Mouse (Mus musculus) testis, adult 2 months (tissue): Measurements from ENCODE around the gene Guca2a.

ENCODE experiments used
- CTCF ChIP-seq: fragments of 200-500 bp; IDR thresholded peaks from 2 replicates; pipeline ENCODE4 v1.5.1; 2012; ENCODE audit warnings: low read depth, mild to moderate bottlenecking, inconsistent platforms, low read length, moderate library complexity; ENCODE audit not compliant: control insufficient read depth, insufficient read depth, insufficient replicate concordance
- POLR2A ChIP-seq: fragments of 200-500 bp; IDR thresholded peaks from 2 replicates; pipeline ENCODE4 v1.6.1; 2012; ENCODE audit warnings: low read depth, mild to moderate bottlenecking, inconsistent platforms, low read length, moderate library complexity; ENCODE audit not compliant: control insufficient read depth

DNA sequence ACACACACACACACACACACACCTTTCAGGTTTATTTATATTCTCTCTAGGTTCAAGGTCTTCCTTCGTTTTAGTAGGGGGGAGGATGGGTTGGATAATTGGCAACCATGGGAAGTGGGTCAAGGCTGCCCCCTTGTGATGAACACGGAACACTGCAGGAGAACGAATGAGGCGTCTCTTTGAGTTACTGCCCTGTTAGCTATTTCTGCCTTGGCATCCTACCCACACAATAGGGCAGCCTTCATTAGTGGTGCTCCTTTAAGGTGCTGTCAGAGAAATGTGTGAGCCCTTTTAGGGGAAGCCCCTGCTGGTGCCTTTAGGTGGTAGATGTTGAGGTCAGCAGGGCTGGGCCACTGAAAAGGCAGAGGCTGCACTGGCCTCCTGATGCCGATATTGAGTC lies 29.9 kb downstream of the Guca2a start:
- TF ChIP-seq CTCF (peak; percentile 82; the same call in 1 of the 2 replicates), POLR2A (no peak)
